Mouse (Mus musculus): ENCODE measurements around the gene Tsacc. TPM values are rescaled to one million over a fixed set of nuclear protein-coding genes. Genes with fewer than 3 reads are reported as not detected.
"Not testable (repeated sequence)": the region's sequence is repeated elsewhere in the genome, so short reads cannot be mapped to it uniquely, and the experiment has no call there.

Gene Tsacc
- total RNA-seq, 2 experiments from 2014 or later = not detected

DNA sequence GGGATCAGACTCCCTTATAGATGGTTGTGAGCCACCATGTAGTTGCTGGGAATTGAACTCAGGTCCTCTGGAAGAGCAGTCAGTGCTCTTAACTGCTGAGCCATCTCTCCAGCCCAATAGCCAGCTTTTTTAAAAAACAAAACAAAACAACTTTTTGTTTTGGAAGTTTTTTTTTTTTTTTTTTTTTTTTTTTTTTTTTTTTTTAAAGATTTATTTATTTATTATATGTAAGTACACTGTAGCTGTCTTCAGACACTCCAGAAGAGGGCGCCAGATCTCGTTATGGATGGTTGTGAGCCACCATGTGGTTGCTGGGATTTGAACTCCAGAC lies 11.3 kb downstream of the Tsacc start:
- ATAC-seq (replicated peaks; ENCODE audit: low FRiP score, poor library complexity, severe bottlenecking) = not testable (repeated sequence)

GRCm38 (mm10) chr3:88284815-88285564 lies 11.8 kb downstream of the Tsacc start:
- ATAC-seq (replicated peaks; ENCODE audit: low FRiP score, poor library complexity, severe bottlenecking) = not testable (repeated sequence)

DNA sequence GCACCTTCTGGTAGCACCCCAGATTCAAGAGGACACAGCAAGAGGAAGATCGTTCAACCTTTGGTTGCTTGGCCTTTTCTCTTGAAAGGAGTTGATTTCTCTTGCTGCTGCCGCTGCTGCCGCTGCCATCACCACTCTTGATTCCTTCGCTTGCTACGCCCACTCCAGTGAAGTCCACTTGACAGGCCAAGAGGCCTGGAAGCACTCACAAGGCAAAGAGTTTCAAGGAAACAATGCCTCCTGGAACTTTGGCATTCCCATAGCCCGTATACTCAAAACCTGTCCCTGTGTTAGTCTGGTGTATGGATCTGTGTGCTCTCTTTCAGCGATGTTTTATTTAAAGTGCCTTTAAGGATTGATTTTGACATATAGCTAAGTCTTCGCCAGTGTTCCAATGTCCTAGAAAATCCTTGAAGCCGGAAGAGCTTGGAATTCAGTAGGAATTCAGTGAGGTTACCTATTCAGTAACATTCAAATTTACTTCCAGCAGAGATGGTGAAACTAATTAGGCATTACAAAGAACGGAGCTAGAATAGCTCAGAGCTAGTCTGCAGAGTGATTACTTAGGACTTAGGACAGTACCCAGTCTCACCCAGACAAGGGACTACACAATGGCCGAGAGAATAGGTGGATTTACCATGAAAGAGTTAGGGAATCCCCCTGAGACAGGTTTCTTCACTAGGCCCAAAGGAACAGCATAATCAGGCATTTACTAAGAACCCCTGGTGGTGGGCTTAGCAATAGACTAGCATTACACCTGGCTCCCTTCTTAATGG lies 15.5 kb downstream of the Tsacc start:
- not testable (repeated sequence) for ATAC-seq (replicated peaks; ENCODE audit: low FRiP score, poor library complexity, severe bottlenecking)

DNA sequence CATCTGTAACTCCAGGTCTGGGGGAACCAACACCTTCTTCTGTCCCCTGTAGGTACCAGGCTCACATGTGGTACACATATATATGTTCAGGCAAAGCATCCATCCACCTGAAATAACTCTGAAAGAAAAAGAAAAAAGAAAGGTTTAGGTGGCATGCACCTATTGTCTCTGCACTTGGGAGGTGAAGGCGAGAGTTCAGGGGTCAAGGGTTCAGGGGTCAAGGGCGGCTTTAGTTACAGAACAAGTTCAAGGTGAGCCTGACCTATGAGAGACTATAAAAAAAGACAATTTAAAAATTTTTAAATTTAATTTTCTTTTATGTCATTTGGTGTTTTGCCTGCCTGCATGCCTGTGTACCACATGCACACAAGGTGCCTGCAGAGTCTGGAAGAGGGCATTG lies 16.8 kb downstream of the Tsacc start:
- ATAC-seq (replicated peaks; ENCODE audit: low FRiP score, poor library complexity, severe bottlenecking) = no peak

DNA sequence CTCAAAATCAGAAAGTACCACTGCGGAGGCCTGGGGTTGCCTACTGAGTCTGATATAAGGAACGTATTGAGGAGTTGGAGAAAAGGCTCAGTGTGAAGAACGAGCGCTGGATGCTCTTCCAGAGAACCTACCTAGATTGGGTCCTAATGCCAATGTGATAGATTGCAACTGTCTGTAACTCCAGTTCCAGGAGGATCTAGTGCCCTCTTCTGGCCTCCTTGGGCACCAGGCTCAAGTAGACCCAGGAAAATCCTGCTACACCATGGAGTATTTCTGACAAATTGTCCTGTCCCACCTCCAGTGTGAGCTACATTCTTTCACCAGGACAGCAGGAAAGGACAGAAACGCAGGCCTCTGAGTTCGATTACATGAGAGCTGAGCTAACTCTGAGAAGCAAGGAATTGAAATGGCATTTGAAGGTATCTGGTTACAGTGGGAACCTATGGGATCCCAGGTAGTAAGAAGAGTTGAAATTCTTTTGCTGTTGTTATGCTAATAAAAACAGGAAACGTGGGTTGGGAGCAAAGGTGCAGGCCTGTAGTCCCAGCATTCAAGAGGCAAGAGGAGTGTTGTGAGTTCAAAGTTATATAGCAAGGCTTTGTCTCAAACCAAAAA lies 20.2 kb downstream of the Tsacc start:
- ATAC-seq (replicated peaks; ENCODE audit: low FRiP score, poor library complexity, severe bottlenecking) = no peak

GRCm38 (mm10) chr3:88276121-88276520 lies 20.7 kb downstream of the Tsacc start:
- no peak for ATAC-seq (replicated peaks; ENCODE audit: low FRiP score, poor library complexity, severe bottlenecking)

- no peak; the same call in 1 of the 2 replicates for ATAC-seq (replicated peaks; ENCODE audit: low FRiP score, poor library complexity, severe bottlenecking)
Measured at GRCm38 (mm10) chr3:88274002-88274401, 22.8 kb downstream of the Tsacc start.

GRCm38 (mm10) chr3:88271859-88272258 lies 24.9 kb downstream of the Tsacc start:
- no peak for ATAC-seq (replicated peaks; ENCODE audit: low FRiP score, poor library complexity, severe bottlenecking)

DNA sequence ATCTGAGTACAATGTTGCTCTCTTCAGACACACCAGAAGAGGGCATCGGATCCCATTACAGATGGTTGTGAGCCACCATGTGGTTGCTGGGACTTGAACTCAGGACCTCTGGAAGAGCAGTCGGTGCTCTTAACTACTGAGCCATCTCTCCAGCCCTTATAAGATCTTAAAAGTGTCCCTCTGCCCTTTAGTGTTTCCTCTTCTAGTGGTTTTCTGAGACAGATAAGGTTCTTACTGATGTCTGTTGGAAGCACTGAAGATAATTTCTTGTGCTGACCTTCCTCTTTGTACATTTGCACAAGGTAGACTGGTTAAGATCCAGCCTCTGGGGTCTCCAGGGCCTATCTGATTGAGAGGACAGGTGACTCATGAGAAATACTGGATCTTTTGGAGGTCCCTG lies 25.5 kb downstream of the Tsacc start:
- ATAC-seq (replicated peaks; ENCODE audit: low FRiP score, poor library complexity, severe bottlenecking) = not testable (repeated sequence)

GRCm38 (mm10) chr3:88268991-88269390 lies 27.8 kb downstream of the Tsacc start:
- no peak for ATAC-seq (replicated peaks; ENCODE audit: low FRiP score, poor library complexity, severe bottlenecking)

DNA sequence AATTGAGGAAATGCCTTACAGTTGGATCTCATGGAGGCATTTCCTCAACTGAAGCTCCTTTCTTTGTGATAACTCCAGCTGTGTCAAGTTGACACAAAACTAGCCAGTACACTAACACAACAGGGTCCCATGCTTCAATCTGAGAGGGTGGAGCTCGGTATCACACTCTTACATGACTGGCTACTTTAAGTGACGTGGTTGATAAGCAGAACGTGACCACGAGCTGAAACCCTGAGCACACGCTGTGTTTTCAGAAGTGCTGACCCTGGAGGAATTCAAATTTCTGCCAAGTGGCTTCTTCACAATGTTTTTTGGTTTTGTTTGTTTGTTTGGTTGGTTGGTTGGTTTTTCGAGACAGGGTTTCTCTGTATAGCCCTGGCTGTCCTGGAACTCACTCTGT lies 28.8 kb downstream of the Tsacc start:
- not testable (repeated sequence) for ATAC-seq (replicated peaks; ENCODE audit: low FRiP score, poor library complexity, severe bottlenecking)

DNA sequence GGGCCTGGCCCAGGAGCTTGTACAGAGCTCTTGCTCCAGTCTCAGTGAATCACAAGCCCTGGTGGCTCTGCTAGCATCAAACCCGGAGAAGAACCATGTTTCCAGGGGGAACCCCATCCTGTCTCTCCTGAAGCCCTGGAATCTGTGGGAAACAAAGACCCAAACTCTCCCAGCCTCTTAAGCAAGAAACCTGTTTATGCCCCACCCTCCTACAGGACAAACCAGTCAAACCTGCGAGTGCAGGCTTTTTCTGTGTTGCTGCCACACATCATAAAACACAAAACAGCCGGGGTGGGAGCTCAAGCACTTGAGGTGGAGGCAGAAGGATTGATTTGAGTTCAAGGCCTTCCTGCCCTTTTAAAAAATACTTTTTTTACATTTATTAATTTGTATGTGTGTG lies 34.5 kb downstream of the Tsacc start:
- no peak for ATAC-seq (replicated peaks; ENCODE audit: low FRiP score, poor library complexity, severe bottlenecking)

DNA sequence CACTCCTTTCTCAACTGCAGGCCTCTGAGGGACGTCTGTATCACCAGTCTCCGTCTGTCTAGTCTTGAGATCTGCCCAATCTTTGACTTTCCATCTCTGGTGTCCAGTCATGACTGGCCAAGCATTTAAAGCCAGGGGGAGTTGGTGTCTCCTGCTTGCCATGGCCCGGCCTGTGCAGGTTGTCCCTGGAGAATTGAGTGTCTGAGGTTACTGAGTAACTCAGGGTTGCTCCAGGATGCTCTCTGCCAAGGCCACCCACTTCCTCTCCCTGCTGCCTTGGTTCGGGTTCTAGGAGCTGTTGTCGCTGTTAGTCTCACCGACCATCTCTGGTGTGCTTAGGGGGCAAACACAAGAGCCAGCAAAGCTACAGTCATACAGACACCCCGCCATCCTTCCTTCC lies 40.4 kb downstream of the Tsacc start:
- no peak for ATAC-seq (replicated peaks; ENCODE audit: low FRiP score, poor library complexity, severe bottlenecking)

DNA sequence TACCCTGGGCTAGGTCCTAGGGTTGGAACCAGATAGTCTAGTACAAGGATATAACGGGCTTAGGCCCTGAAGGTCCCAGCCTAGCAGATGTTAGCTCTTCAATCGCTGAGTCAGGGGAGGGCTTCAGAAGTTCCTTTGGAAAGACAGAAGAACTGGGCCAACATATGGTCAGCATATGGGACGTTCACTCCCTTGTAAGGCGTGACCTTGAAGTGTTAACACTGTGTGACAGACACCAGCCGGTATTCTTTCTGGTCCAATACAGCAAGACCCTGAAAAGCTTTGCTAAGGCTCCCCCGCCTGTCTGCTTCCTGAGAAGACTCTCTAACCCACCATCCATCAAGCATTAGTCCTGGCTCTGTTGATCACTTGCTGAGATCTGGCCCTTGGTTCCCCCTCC lies 40.8 kb downstream of the Tsacc start:
- no peak for ATAC-seq (replicated peaks; ENCODE audit: low FRiP score, poor library complexity, severe bottlenecking)

DNA sequence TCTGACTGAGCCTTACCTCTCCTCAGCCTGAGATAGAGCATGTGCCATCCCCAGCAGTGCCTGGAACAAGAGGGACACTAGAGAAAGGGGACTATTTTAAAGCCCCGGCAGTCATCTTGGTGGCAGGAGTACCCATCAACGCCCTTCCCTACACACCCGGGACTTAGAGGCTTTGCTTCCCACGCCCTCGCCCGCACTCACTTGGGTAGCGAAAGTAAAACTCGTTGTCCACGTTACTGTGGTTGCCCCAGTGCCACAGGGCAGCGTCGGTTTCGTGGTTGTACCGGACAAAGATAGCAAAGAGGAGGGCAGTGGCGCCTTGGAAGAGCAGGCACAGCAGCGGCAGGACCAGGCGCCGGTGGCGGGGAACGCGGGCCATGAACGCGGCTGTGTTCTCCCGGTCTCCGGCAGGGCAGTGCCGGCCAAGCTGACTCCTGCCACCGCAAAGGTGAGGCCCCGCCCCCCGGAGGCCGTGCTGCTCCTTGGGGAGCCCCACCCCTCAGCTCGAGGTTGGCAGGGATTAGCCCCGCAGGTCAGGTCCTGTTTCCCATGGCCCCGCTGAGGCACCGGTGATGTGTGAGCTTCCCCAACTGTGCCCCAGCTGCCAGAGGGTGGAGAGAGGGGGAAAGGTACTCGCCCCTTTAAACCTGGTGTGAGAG lies 42.4 kb downstream of the Tsacc start, which contains the start of gene Rhbg:
Gene Rhbg, minus strand, starts transcription at position 442 of the 659 bp plus-strand sequence.
- ATAC-seq (replicated peaks; ENCODE audit: low FRiP score, poor library complexity, severe bottlenecking) = peak; percentile 68

GRCm38 (mm10) chr3:88252739-88253138 lies 44.1 kb downstream of the Tsacc start:
- no peak for ATAC-seq (replicated peaks; ENCODE audit: low FRiP score, poor library complexity, severe bottlenecking)

DNA sequence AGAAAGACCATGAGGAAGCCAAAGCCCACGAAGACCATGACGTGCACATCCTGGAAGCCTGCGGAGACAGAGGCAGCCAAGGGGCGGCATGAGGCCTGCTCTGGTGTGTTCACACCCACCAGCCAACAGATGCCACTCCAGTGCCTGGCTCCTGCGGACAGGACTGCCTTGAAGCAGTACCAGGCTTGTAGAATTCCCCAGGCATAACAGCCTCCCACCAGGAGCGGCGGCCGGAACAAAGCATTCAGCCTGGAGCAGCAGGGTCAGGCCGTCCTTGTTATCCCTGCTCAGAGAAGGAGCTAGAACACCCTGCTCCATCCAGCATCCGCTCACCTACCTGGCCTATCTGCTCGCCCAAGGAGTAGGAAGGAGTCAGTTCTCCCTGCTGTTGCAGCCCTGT lies 48.4 kb downstream of the Tsacc start:
- no peak for ATAC-seq (replicated peaks; ENCODE audit: low FRiP score, poor library complexity, severe bottlenecking)

DNA sequence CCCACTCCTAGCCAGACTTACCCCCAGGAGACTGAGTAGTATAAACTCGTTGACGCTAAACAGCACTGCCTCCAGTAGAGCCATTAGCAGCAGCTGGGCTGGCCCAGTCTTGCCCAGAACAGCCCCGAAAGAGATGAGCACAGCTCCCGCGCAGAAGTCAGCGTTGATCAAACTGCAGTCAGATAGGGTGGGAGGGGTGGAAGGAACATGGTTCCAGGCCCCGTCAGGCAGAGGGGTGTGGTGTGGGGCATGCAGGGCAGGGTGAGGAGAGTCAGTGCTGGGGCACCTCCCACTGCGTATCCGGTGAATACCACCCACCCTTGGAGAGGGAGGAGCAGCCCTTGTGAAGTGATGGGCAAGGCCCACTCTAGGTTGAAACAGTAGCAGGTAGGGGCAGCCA lies 49.1 kb downstream of the Tsacc start:
- ATAC-seq (replicated peaks; ENCODE audit: low FRiP score, poor library complexity, severe bottlenecking) = no peak

DNA sequence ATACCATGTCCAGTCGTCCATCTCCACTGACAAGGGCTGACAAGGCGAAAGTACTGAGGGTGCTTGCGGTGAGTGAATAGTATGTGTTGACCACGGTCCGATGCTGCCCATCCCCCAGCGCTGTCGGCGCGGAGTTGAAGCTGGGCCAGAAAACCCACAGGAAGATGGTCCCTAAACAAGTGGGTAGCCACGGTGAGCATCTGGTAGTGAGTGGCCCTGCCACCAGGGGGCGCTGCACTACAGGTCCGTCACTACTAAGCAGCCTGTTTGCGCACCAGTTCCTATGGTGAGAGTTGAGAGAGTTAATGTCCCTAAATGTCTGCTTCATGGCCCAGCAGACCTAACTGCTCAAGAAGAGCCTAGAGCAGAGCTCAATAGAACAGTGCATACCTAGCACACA lies 51.0 kb downstream of the Tsacc start:
- 0 out of 2 replicates have a peak, but pooled peaks have one; percentile 53 for ATAC-seq (replicated peaks; ENCODE audit: low FRiP score, poor library complexity, severe bottlenecking)

- peak; percentile 53 for ATAC-seq (replicated peaks; ENCODE audit: low FRiP score, poor library complexity, severe bottlenecking)
Measured at GRCm38 (mm10) chr3:88244071-88244470, 52.7 kb downstream of the Tsacc start.

Measured in erythroblast, adult 5-6 weeks (primary cell).